18 mouse cellular contexts compared by ENCODE assay signal in the genomic region with DNA sequence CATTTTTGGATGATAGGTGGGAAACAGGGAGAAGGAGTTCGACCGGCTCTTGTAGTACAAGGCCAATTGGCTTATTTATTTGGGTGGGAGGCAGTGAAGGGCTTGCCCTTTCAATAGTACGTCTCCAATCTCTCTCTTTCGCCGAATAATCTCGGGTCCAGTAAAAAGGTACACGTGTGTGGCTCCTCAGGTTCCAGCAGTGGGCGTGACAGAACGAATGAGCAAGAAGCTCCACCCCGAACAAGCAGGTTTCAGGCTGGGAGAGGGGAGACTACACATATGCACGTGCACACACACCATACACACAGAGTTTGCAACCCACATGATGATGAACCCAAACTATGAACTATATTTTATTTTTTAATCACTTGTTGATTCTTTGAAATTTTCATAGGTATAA.
"Had no signal": no experiment of that assay in that cellular context is flagged by ENCODE, and none has a peak within 500 bp of the region (broad histone marks: within the 10 kb centered on the region; RNA-seq: fewer than 3 reads in every experiment).

No protein-coding gene starts in this region.

- H3K4me3 ChIP-seq: lung, embryonic 15.5 days; midbrain, embryonic 13.5 days; midbrain, embryonic 15.5 days; neural tube, embryonic 13.5 days; neural tube, embryonic 15.5 days; stomach, embryonic 15.5 days had no signal

- H3K27ac ChIP-seq: lung, embryonic 15.5 days; macrophage; midbrain, embryonic 13.5 days; neural tube, embryonic 15.5 days; stomach, embryonic 15.5 days; stomach, postnatal 0 days had no signal

- DNase-seq: liver, postnatal 0 days; lung, adult 2 months; lung, postnatal 14 days; lung, postnatal 36 days; right cerebral cortex, adult 18-20 months; right cerebral cortex, postnatal 25 days; thymus, adult 2 months; thymus, postnatal 25 days; thymus, postnatal 4 days had no signal

- H3K9me3 ChIP-seq: lung, embryonic 15.5 days; midbrain, embryonic 15.5 days; neural tube, embryonic 15.5 days; stomach, embryonic 15.5 days had no signal

- H3K36me3 ChIP-seq: lung, embryonic 15.5 days; midbrain, embryonic 13.5 days; midbrain, embryonic 15.5 days; neural tube, embryonic 13.5 days; neural tube, embryonic 15.5 days; stomach, embryonic 15.5 days had no signal

- H3K4me1 ChIP-seq: lung, embryonic 15.5 days; megakaryocyte, embryonic 14.5 days; stomach, embryonic 15.5 days had no signal

- H3K9ac ChIP-seq: liver, postnatal 0 days; lung, embryonic 15.5 days; midbrain, embryonic 13.5 days; midbrain, embryonic 15.5 days; neural tube, embryonic 13.5 days; neural tube, embryonic 15.5 days; stomach, embryonic 15.5 days had no signal

- H3K27me3 ChIP-seq: lung, embryonic 15.5 days; megakaryocyte, embryonic 14.5 days; midbrain, embryonic 13.5 days; midbrain, embryonic 15.5 days; neural tube, embryonic 13.5 days; neural tube, embryonic 15.5 days; stomach, embryonic 15.5 days had no signal
